Mouse (Mus musculus) splenic B cell, adult 2 months (primary cell): ENCODE measurements around the gene Pbx3.

Source experiments
- DNase-seq: peaks from one replicate; pipeline ENCODE4 v3.0.0-alpha.2; 2011; ENCODE audit warnings: low read depth, low spot score
- H3K27me3 ChIP-seq: 2 replicates; pipeline ENCODE4 v1.6.1; 2012; ENCODE audit warnings: mild to moderate bottlenecking, low read length, moderate library complexity, mixed read lengths; ENCODE audit not compliant: control insufficient read depth, poor library complexity, insufficient read depth, severe bottlenecking
- H3K36me3 ChIP-seq: 2 replicates; pipeline ENCODE4 v1.6.1; 2012; ENCODE audit warnings: mild to moderate bottlenecking, low read length, moderate library complexity, mixed read lengths; ENCODE audit not compliant: control insufficient read depth, poor library complexity, insufficient read depth, severe bottlenecking

Pbx3 gene

GRCm38 (mm10) chr2:34257611-34258010 is 115.3 kb downstream of the Pbx3 start:
- DNase-seq, result no peak
- H3K36me3 ChIP-seq, result no peaks in the 10 kb centered on the region
- H3K27me3 ChIP-seq, result no peaks in the 10 kb centered on the region

DNA sequence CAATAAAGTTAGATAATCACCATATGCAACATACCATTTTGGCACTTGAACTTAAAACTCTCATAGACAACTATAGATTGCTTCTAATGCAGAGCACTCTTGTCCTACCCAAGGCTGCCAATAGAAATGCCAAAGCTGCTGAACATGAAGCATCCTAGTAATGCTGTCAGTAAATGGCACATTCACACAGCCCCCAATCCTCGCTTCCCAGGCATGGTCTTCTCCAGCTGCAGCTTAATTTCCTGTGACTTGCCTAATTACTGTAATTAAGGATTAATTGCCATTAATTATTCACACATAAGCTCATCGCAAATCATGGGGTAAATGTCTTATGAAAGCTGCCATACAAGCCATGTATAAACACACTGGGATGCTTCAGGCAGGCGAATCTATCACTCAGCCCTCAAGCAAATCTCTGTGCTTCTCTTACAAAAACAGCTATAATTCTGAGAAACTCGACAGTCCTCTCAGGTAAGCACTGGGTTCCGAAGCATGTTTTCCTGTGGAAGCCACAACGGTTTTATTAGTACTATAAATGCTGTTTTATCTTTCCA is 116.9 kb downstream of the Pbx3 start:
- H3K36me3 ChIP-seq, result no peaks in the 10 kb centered on the region
- no peaks in the 10 kb centered on the region for H3K27me3 ChIP-seq
- no peak for DNase-seq

DNA sequence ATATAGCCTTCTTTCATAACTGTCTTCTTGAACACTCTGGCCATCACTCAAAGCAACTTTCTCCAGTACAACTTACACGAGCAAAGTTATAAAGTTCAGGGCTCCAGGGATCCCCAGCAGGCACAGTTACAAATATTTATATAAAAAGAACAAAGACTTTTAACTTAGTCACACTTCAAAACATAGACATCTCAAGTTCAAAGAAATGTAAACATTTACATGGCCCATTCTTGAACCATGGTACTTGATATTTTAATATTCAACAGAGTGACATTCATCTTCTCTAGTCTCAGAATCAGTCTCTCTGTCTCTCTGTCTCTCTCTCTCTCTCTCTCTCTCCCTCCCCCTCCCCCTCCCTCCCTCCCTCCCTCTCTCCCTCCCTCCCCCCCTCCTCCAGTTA is 119.3 kb downstream of the Pbx3 start:
- DNase-seq, result no peak
- Histone ChIP-seq H3K27me3 (no peaks in the 10 kb centered on the region), H3K36me3 (no peaks in the 10 kb centered on the region)

DNA sequence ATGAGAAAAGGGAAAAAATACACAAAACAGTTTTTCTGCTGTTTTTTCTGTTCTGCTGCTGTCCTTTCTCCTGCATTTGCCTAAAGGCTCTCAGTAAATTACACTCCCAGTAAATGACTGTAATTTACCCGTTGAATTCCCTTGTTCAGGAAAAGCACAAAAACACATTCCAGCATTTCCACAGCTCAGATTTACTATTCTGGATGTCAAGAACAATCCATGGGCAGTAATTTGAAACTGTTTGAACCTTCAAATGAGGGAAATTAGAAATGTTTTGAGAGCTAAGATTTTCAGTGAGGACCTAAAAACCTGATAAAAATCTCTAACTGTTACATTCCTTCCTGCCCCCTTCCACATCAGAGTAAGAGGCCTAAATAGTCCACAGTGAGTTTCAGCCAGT is 119.8 kb downstream of the Pbx3 start:
- H3K27me3 ChIP-seq, result no peaks in the 10 kb centered on the region
- DNase-seq, result no peak
- no peaks in the 10 kb centered on the region for H3K36me3 ChIP-seq

DNA sequence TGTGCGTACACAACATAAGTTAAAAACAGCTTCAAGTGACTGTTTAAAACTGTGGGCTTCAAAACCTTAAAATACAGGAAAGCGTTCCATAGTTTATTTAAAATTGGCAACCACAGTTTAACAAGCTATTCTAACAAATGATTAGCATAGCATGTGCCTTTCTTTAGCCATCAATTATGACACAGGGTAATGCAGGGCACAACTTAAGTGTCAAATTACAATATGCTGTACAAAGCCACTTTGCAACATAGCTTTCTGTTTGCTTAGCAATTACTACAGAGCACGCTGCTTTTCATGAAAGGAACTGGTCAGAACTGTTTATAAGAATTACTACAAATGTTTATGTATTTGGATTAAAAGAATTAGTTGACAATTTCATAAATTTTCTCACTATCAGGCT is 120.7 kb downstream of the Pbx3 start:
- H3K27me3 ChIP-seq, result no peaks in the 10 kb centered on the region

DNA sequence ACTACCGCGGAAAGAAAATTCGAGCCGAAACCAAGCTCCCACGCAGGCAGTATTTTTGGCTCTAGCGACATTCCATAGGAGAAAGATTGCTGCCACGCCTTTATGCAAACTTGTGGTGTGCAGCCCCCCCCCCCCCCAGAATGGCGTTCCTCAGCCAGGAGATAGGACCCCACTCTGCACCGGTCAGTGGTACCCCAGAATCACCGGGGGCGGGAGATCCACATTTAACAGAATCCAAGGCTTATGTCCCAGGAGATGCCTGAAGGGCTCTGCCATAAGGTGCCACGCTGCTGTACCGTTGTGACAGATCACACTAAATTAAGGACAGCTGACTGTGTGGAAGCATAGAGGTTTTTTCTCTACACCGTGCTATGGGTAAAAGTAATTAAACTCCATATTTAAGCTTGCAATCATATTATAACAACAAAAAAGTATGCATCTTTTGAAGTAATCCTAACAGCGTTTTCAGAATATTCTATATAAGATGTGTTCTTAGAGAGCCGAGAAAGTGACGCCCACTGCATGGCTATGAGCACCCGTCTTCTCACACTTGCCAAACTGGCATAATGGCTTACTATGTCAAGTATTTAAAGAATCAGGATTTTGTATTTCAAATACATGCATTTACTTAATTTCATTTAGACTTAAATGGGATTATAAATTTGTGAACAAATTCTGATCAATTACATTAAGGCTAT is 122.8 kb downstream of the Pbx3 start:
- no peaks in the 10 kb centered on the region for H3K27me3 ChIP-seq
- no peaks in the 10 kb centered on the region for H3K36me3 ChIP-seq
- no peak for DNase-seq

More for the DNA sequence above, 120.7 kb downstream of the Pbx3 start:
- H3K36me3 ChIP-seq, result no peaks in the 10 kb centered on the region
- no peak for DNase-seq

- peak; percentile 23 for DNase-seq
- H3K36me3 ChIP-seq, result no peaks in the 10 kb centered on the region
- no peaks in the 10 kb centered on the region; the same call in 1 of the 2 replicates for H3K27me3 ChIP-seq
Observed at GRCm38 (mm10) chr2:34249141-34249960, 123.6 kb downstream of the Pbx3 start.

GRCm38 (mm10) chr2:34240885-34241284 is 132.1 kb downstream of the Pbx3 start:
- Histone ChIP-seq H3K36me3 (no peaks in the 10 kb centered on the region), H3K27me3 (no peaks in the 10 kb centered on the region; the same call in 1 of the 2 replicates)
- no peak for DNase-seq

- no peaks in the 10 kb centered on the region for H3K36me3 ChIP-seq
- no peaks in the 10 kb centered on the region for H3K27me3 ChIP-seq
- DNase-seq, result no peak
Observed at GRCm38 (mm10) chr2:34239315-34239858, 133.6 kb downstream of the Pbx3 start.

GRCm38 (mm10) chr2:34235467-34236075 is 137.4 kb downstream of the Pbx3 start:
- no peak for DNase-seq
- no peaks in the 10 kb centered on the region for H3K36me3 ChIP-seq

GRCm38 (mm10) chr2:34234274-34234673 is 138.7 kb downstream of the Pbx3 start:
- no peaks in the 10 kb centered on the region for H3K36me3 ChIP-seq
- no peak for DNase-seq
- H3K27me3 ChIP-seq, result 0 out of 2 replicates have a peak, but pooled peaks cover 2% of the 10 kb centered on the region

More at GRCm38 (mm10) chr2:34235467-34236075, 137.4 kb downstream of the Pbx3 start:
- 0 out of 2 replicates have a peak, but pooled peaks cover 2% of the 10 kb centered on the region for H3K27me3 ChIP-seq

- Histone ChIP-seq H3K36me3 (no peaks in the 10 kb centered on the region), H3K27me3 (0 out of 2 replicates have a peak, but pooled peaks cover 2% of the 10 kb centered on the region)
- DNase-seq, result no peak
Observed at GRCm38 (mm10) chr2:34233271-34233670, 139.7 kb downstream of the Pbx3 start.

GRCm38 (mm10) chr2:34227688-34228087 is 145.3 kb downstream of the Pbx3 start:
- DNase-seq, result no peak
- Histone ChIP-seq H3K27me3 (no peaks in the 10 kb centered on the region), H3K36me3 (no peaks in the 10 kb centered on the region)

DNA sequence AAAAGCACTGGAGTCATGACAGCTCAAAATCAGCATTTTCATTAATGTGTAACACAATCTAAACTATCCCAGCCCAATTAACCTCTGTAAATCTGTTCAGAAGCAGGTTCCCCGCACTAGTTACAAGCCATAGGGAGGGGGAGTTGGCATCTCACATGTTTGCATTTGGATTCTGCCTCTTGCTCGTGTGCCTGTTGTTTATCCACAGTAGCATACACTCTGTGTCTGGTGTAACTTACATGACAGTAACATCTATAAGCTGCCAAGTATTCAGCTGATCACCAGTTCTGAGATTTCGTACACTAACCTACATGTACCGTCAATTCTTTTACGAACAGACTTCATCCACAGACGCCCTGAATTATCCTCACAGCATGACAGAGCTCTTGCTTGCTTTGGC is 147.5 kb downstream of the Pbx3 start:
- DNase-seq, result no peak
- no peaks in the 10 kb centered on the region for H3K36me3 ChIP-seq

More for the DNA sequence above, 147.5 kb downstream of the Pbx3 start:
- no peaks in the 10 kb centered on the region for H3K27me3 ChIP-seq
